Mouse (Mus musculus) T-helper 2 cell (primary cell): ENCODE results near the gene Bace1.

ENCODE experiments used
- in situ Hi-C: fragments of 300-600 bp; cut with MboI, MseI; formaldehyde crosslinking; loops from one replicate; pipeline ENCODE4 v1.15.1; 2025; ENCODE audit warnings: high pct_unique_total_duplicates

The Bace1 gene

DNA sequence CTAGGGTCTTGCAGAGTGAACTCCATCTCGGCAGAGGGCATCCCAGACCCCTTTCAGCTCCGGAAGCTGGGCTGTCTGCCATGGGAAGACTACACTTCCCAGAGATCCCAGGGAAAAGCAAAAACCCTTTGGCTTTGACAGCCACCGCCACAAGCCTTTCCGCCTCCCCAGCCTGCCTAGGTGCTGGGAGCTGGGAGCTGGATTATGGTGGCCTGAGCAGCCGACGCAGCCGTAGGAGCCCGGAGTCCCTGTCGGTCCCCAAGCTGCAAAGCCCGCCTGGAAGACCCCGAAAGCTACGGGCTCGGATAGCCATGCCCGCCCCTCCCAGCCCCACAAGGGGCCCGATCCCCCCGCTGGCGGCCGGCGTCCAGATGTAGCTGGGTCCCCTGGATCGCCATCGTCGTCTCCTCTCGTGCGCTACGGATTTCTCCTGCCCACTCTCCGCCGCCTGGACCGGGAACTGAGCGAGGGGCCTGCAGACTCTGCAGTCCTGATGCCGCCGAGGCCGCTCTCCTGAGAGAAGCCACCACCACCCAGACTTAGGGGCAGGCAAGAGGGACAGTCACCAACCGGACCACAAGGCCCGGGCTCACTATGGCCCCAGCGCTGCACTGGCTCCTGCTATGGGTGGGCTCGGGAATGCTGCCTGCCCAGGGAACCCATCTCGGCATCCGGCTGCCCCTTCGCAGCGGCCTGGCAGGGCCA, at the start of gene Bace1:
Gene Bace1 (plus strand): TSS at position 147 of the 705 bp plus-strand sequence.
- in situ Hi-C loops, result loop anchor here (5.0 kb wide), 1 partner anchor 61 kb away; no protein-coding TSS in a partner anchor

DNA sequence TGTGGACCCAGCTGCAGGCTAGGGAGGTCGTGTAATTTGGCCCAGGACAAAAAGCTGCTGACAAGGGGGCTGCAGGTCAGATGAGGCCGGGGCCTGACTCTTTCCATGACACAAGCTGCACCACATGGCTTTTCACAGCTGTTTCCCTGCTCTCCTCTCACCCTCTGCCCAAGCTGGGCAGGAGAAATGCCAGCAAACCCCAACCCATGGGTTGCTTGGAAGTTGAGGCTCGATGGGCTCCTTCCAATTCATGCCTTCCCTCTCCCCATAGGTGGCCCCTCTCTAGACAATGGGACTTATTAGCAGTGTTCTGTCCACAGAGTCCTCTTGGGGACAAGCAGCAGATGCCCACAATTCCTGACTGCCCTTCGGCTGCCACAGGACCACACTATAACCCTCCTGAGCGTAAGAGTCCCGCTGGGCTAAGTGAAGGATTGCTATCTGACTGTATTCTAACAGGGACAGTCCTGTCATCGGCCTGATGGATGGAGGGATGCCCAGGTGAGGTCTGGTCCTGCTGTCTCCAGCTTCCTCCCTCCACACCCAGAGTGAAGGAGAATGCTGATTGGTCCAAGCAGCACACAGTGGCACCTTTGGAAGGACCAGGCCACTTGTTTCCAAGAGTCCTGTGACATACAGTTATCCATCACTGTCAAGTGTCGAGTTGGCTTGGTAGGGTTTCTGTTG, 46.8 kb upstream of the Bace1 start:
- in situ Hi-C loops, result no loop called here

DNA sequence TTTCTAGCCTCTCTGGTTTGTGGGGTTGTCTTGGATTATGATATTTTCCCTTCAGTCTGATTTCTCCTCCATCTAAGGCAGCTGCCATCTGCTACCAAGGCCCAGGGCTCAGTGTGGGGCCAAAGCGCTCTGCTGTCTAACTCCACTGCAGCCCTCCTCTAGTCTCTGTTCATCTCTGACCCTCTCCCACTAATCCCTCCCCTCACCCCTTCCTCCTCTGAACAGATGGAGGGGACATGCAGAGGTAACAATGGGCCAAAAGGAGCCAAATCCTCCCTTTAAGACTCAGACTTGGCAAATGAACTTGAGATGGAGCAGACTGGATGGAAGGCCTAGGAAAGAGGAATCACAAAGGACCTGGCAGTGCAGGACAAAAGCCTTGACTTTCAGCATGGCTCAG, 46.1 kb upstream of the Bace1 start:
- in situ Hi-C loops, result no loop called here

DNA sequence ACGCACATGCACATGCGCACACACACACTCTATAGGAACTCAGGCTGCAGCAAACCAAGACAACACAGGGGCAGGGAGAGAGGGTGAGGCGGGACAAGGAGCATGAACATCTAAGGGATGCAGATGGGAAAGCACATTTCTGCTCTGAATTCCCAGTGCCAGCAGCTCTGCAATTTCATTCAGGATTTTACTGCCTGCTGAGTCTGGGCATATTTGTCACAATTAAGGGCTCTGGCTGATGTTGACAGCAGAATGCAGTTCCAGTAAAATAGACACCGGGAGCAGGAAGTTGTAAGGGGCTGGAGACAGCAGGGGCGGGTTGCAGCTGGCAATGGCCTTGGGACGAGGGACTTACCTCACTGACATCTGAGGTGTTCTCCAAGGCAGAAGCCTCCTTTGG, 44.7 kb upstream of the Bace1 start:
- in situ Hi-C loops, result no loop called here

DNA sequence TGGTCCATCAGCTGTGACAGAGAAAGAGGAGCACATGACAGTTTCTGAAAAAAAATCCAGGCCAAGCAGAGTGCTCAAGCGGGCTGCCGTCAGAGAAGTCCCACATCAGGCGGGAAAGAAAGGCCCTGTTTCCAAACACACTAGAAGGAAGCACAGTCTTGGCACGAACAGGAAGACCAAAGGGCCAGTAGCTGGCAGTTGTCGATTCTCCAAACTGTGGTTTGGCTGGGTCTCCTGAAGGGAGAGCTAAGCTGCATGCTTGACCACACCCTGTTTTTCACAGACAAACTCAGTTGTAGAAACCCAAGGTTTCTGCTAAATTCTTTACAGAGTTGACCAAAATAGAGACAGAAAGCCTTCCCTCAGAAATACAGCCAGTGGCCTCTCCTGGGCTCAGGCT, 42.7 kb upstream of the Bace1 start:
- in situ Hi-C loops, result no loop called here

DNA sequence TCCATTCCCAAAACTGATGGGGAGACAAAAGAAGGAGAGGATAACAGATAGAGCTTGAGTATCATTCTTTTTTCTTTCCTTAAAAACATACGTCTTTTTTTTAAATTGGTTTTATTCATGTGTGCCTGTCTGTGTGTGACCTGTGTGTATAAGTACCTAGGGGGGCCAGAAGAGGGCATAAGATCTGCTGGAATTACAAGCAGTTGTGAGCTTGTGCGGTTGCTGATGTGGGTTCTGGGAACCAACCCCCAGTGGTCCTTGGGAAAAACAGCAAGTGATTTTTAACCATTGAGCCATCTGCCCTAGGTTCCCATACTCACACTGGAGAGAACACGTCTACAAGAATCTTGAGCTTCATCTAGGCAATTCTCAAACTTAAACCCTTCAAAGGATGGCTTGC, 41.1 kb upstream of the Bace1 start:
- in situ Hi-C loops, result no loop called here

DNA sequence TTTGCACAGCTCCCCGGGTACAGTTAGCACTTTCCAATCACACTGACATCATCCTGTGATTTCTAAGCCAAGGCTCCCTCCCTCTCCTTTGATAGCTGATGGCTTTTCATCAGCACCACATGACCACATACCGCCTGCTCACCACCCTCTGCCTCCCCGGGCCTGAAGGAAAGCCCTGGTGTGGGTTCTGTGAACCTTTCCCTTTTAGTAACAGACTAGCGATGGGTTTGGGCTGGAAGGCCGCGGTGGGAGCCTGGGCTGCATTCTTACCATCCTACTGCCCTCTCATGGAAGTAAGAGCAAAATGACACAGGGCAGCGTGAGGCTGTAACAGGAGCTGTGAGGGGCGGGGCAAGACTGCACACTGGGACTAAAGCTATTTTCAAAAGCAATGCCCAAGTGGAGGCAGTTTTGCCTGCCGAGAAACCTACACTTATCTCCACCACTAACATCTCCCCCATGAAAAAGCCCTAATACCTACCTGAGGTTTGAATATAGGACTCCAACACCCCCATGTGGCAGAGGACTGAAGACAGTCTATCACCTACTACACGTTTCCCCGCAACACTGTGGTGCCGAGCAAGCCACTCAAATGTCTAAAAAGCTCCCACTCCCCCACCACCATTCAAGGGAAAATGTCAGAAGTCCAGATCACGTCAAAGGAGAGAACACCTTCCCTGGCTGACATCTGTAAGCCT, 39.8 kb upstream of the Bace1 start:
- in situ Hi-C loops, result no loop called here

DNA sequence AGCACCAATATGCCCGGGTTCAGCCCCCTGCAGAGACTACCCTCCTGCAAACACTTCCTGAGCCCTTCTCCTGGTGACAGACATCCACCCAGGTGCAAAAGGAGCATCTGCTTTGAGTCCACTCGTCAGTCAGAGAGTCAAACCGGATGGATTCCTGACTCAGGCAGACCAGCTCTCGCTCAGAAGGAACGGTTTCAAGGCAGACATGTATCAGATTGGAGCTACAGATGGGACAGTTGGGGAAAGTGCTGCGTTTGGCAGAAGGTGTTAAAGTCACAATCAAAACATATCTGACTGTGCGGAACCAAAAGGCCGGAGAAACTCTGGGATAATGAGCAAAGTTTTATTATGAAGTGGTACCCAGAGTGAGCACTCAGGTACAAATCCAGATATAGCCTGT, 39.0 kb upstream of the Bace1 start:
- in situ Hi-C loops, result no loop called here

DNA sequence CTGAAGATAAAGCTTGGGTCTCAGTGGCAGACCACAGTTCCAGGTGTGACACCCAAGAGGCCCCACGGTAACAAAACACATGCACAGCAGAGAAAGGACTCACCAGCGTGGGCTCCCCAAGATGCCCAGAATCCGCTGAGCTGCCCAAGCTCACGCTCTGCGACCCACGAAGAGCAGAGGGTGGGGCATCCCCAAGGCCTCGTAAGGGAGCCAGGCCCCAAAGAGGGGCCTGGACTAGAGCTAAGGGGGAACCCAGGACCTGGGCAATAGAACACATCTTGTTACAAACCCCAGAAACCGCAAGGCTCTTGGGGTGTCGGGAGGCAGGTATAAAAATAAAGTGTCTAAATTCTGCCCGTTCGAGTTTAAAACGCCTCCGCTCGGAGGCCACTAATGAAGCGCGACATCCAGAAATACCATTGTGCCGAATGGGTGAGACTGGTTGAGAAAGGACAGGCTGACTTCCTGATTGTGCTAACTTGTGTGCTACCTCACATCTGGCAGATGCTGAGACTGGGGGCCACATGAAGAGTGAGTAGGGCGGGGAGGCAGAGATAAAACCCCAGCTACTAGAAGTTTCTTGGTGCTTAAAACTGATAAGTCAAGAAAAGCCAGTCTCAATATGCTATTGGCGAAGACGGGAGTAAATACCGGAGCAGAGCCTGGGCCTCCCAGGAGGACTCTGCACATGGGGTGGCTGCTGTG, 35.2 kb upstream of the Bace1 start:
- in situ Hi-C loops, result no loop called here

DNA sequence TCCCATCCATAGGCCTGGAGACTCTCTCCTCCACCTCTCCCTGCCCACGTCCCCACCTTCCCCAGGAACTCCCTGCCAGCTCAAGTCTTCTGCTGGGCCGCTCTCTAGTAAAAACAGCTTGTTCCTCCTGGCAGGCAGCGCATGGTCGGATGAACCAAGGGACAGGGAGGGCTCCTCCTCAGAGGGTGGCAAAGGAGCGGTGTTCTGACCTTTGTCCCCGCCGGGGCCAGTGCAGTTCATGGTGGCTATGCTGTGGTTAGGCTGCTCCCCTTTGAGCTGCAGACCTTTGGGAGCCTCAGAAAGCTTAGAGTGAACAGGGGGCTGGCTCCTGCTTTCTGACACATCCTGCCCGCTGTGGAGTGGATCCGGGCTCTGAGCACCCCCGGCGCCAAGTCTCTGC, 31.5 kb upstream of the Bace1 start:
- in situ Hi-C loops, result no loop called here

DNA sequence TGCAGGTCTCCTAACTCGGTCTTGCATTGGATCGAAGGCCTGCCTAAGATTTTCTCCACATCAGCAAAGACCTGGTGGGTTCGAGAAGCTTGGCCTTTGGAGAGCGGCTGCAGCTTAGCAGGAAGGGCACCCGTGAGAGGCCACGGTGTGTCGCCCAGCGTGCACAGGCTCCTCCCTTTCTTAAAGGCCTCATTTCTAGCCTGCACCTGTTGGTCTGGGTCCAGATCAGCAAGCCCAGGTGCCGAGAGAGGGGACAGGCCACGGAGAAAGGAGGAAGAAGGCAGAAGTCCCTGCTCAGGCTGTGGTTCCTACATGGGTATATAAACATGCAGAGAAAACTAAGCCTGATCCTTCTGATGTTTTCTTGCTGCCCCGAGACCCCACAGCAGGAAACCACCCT, 31.0 kb upstream of the Bace1 start:
- in situ Hi-C loops, result no loop called here

DNA sequence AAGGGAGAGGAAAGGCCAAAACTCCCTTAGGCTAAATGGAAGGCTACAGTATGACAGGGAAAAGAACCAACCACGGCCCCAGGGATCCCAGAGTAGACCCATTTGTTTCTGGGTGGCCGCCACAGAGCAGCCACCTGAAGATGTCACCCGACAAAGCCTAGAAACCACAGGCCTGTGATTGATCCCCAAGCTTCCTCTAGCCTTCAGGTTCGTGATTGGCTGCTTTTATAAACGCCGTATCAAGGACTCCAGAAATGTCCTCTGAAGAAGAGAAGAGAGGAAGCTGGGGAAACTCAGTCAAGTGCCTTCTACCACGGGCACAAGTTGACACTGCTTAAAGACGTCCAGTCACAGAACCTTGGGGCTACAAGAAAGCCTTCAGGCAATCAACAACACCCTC, 30.6 kb upstream of the Bace1 start:
- in situ Hi-C loops, result no loop called here

DNA sequence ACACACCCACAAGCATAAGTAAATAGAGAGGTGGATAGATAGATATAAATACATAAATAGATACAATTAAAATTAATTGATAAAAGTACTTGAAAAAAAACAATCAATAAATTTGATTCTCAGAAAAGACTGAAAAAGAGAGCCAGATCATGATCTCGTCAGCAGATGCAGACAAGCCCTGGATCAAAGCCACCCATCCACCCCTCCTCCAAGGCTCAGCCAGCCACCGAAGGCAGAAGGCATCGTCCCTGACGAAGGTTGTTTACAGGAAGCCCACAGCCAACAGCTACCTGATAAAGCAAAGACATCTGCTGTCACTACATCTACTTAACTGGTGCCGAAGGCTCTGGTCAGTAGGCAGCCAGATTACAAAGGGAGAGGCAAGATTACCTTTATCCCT, 26.4 kb upstream of the Bace1 start:
- in situ Hi-C loops, result no loop called here

DNA sequence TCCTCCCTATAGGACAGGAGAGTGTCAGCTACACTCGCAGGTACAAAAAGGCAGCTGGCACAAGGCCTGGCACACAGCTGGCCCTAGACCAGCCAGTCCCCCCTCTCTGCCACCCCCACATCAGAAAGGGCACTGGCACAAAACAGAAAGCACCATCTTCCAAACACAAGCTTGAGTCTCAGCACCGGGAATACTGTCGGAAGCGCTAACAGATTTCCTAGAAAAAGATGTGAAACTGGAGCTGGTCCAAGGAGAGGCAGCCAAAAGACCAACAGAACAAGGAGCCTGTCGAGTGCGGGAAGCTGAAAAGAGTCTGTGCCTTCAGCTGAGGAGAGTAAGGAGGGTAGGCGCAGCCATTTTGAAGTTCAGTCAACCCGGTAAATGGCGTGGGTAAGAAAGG, 23.3 kb upstream of the Bace1 start:
- in situ Hi-C loops, result no loop called here

DNA sequence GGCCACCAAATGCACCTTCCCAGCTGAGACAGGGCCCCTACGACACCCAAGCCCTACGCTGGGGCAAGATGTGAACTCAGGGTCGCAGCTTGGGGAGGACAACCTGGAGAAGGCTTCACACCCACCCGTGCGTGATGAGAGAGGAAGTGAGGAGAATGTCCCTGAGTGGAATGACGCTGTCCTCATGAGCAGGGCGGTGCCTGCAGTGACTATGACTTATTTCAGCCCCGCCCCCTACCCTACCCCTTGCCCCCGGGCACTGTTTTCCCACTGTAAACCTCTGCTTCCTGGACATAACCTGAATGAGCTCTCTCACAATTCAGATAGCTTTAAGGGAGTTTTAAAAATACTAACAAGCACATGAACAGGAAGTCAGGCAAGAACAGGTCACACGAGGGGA, 22.9 kb upstream of the Bace1 start:
- in situ Hi-C loops, result no loop called here

DNA sequence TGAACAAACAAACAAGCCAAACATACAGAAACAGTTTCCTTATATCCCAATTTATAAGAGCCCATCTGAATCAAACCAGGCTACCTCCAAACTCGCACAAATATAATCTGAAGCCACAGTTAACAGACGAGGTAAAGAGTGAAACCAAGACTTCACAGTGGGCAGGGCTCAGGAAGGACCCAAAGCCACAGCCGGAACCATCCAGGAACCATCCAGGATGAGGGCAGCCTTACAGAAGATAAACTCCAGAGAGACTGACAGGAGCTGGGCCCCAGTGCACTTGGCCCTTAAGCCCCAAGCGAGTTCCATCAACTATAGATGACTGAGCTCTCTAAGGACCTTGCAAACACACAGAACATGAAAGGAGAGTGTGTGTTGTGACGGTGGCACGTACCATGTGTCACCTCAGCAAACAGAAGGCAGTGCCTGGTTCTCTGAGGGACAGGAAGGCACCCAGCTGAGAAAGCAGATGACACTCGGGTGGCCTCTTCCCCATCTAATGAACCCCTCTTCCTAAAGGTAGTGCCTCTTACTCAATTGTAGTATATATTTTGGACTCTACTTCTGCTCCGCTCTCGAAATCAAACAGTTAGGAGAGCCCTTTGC, 19.9 kb upstream of the Bace1 start:
- in situ Hi-C loops, result no loop called here

DNA sequence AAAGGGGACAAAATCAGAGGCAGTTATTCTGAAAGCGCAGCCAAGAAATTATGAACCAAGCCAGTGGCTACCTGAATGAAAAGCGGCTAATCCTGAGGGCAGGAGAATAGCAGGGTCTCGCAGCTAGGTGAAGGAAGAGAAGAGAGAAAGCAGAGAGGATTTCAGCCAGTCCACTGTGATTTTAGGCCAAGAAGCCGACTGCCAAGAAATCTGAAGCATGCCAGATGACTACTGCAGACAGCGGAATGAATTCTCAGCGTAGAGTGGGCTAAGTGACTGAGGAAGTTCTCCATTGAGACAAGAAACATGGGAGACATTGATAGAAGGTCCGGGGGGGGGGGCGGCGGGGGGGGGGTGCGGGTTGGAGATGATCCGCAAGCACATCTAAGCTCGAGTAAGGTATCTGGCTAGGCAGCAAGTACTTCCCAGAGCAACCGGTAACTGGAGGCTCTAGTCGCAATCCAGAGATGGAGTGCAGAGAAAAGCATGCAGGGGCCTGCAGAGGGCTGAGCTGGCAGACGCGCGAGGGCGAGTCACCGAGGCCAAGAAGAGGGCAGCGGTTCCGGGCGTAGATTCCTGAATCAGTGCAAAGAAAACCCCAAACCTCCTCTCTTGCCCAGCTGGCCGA, 10.6 kb upstream of the Bace1 start:
- in situ Hi-C loops, result loop anchor here (10.0 kb wide), 1 partner anchor 107 kb away; the partner anchor contains the start of gene Tagln

DNA sequence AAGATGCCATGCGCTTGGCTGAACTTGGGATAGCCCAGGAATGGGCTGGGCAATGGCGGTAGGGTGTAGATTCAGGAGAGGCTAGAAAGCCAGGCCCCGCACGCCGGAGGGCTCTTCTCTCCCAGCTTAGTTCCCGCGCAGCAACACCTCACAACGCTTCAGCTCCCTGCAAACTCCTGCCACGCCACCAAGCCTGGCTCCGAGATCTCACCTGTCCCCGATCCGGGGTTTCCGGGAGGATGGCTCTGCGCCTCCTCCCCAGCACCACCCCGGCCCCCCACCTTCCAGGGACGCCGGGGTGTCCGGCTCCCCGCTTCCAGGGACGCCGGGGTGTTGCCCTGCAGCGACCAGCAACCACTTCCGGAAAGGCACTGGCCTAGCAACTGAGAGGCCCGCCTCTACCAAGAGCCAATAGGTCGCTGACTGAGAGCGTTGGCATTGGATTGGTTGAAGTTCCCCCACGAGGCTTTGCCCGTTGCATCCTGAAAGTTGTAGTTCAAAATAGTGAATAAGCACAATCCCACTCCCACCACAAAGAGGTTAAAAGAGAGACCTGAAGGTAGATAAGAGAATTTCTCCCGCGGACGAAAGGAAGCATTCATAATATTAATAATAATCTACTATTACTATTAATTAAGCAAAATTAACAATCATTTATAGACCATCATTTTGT, 10.0 kb upstream of the Bace1 start, which contains the start of gene Cep164:
Gene Cep164 (minus strand): TSS at position 401 of the 673 bp plus-strand sequence.
- in situ Hi-C loops, result loop anchor here (10.0 kb wide), 1 partner anchor 106 kb away; the partner anchor contains the start of gene Tagln

DNA sequence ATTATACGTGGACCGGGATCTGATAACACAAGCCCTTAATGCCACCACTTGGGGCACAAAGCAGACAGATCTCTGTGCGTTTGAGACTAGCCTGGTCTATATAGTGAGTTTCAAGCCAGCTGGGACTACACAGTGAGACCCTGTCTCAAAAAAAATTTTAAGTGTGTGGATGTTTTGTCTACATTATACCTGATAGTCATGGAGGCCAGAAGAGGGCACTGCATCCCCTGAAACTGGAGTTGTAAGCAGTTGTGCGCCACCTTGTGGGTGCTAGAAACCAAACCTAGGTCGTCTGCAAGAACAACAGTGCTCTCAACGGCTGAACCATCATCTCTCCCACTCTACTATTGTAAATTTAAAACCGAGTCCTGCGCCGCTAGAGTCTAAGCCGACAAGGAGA, 9.3 kb upstream of the Bace1 start:
- in situ Hi-C loops, result loop anchor here (10.0 kb wide), 1 partner anchor 106 kb away; the partner anchor contains the start of gene Tagln

DNA sequence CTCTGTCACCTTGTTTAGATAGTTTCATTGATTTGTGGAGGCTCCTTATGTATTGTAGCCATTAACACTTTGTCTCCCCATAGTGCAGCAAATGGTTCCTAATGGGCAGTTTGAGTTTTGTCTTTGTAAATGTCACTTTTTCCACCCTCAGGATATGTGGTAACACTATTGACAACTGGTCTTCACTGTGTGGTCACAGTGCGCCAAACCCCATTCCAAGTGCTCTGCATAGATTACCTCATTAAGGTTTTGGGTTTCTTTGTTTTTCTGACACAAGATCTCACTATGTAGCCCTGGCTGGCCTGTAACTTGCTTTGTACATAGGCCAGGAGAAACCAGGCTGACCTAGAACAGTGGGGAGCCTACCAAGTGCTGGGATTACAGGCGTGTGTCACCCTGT, 5.5 kb upstream of the Bace1 start:
- in situ Hi-C loops, result no loop called here
